Mouse (Mus musculus): Measurements from ENCODE around the gene Zscan26.

DNA sequence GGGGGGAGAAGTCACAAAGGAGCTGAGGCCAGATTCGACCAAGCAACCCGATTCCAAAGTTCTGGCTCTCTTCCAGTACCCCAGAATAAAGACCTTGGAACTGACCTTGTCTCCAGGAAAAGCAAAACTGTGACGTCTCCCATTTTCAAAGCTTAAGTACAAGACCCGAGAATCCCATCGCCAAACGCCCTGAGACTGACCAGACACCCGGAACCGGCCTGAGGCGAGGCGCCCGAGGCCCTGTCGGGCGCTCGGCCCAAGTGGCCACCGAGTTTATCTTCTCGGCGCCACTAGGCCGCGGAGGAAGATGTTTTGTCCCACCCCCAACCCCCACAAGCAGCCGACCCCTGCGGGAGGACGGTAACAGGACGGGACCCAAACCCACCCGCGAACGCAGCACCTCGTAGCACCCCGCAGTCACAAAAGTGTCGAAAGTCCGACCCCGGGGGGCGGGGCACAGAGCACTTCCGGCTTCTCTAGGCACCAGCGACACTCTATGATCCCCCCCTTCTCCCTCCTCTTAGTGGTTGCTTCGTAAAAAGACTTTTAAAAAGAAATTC lies 51.2 kb downstream of the Zscan26 start, which contains the start of gene Zkscan3:
- TF ChIP-seq CTCF (IDR thresholded peaks at IDR 0.05; ENCODE audit: low read depth) = peak; percentile 21; the same call in 1 of the 2 replicates
- TF ChIP-seq EP300 (optimal IDR thresholded peaks at IDR 0.05) = no peak
